Mouse (Mus musculus) G1E (cell line): ENCODE results near the gene Lypd5. TPM values are rescaled to one million over a fixed set of nuclear protein-coding genes. Genes with fewer than 3 reads are reported as not detected.

Experiments
- ATAC-seq: 2 replicates; pipeline ENCODE4 v1.8.0; 2016; ENCODE audit warnings: mild to moderate bottlenecking; ENCODE audit not compliant: insufficient number of reproducible peaks, poor library complexity, low FRiP score, severe bottlenecking; ENCODE audit errors: extremely low read depth
- DNase-seq: peaks from one replicate; pipeline ENCODE4 v3.0.0; 2012; ENCODE audit warnings: low spot score
- H3K27me3 ChIP-seq: 2 replicates; pipeline ENCODE4 v1.6.1; 2012; ENCODE audit warnings: mild to moderate bottlenecking, low read length, inconsistent platforms; ENCODE audit not compliant: insufficient read depth
- H3K36me3 ChIP-seq: replicated peaks from 2 replicates; pipeline ENCODE3; 2012; ENCODE audit warnings: mild to moderate bottlenecking, inconsistent platforms
- H3K4me1 ChIP-seq: 2 replicates; pipeline ENCODE4 v1.6.1; 2012; ENCODE audit warnings: low read depth, low read length, inconsistent platforms, mixed read lengths; ENCODE audit not compliant: insufficient read depth
- H3K4me3 ChIP-seq: 2 replicates; pipeline ENCODE4 v1.5.1; 2012; ENCODE audit warnings: low read depth, mild to moderate bottlenecking, inconsistent platforms, low read length, moderate library complexity, mixed read lengths
- H3K9me3 ChIP-seq: replicated peaks from 2 replicates; pipeline ENCODE4 v1.6.1; 2012; ENCODE audit warnings: inconsistent platforms
- CTCF ChIP-seq: IDR thresholded peaks from 2 replicates; pipeline ENCODE4 v1.5.1; 2012; ENCODE audit warnings: low read depth, low read length, inconsistent platforms, mixed read lengths
- GATA1 ChIP-seq: IDR thresholded peaks from 2 replicates; pipeline ENCODE4 v1.6.1; 2012; ENCODE audit warnings: borderline replicate concordance, low read length, inconsistent platforms, mixed read lengths
- GATA2 ChIP-seq: IDR thresholded peaks from 2 replicates; pipeline ENCODE4 v1.6.1; 2012; ENCODE audit warnings: low read depth, low read length, inconsistent platforms, borderline replicate concordance
- POLR2AphosphoS5 ChIP-seq: IDR thresholded peaks from 2 replicates; pipeline ENCODE4 v1.6.1; 2012; ENCODE audit warnings: low read depth, low read length, inconsistent platforms; ENCODE audit not compliant: insufficient replicate concordance
- TAL1 ChIP-seq: conservative IDR thresholded peaks from 2 replicates; pipeline ENCODE4 v1.6.1; 2012; ENCODE audit warnings: low read depth, low read length, inconsistent platforms, mixed read lengths
- polyA plus RNA-seq: library from polyadenylated mRNA; stranded (reverse); fragments of >175 nt; gene quantifications from 2 replicates; pipeline ENCODE4 v1.2.3, GENCODE M21; 2012
- total RNA-seq, 2 experiments: library from RNA; stranded (forward) in 1 of 2; stranded (reverse) in 1 of 2; fragments of 200-1000 nt in 1 of 2; fragments of >200 nt in 1 of 2; fragmentation: Nextera tagmentation in 1 of 2; gene quantifications; 2 replicates each; pipeline ENCODE4 v1.2.3; 2014 to 2017

Gene Lypd5
- total and polyA plus RNA-seq, 3 experiments = not detected

- Histone ChIP-seq H3K36me3 (no peaks in the 10 kb centered on the region), H3K9me3 (no peaks in the 10 kb centered on the region), H3K4me3 (no peak overlapping the region), H3K27me3 (peaks cover 19% of the 10 kb centered on the region), H3K4me1 (no peaks in the 10 kb centered on the region)
- DNase-seq = no peak
- ATAC-seq = no peak
- TF ChIP-seq POLR2AphosphoS5 (no peak), CTCF (no peak), TAL1 (no peak), GATA2 (no peak), GATA1 (no peak)
Measured at GRCm38 (mm10) chr7:24335699-24336309, 13.2 kb upstream of the Lypd5 start.

- ATAC-seq (no peak), DNase-seq (no peak)
- Histone ChIP-seq H3K27me3 (peaks cover 15% of the 10 kb centered on the region), H3K9me3 (no peaks in the 10 kb centered on the region), H3K4me3 (no peak overlapping the region), H3K36me3 (no peaks in the 10 kb centered on the region), H3K4me1 (no peaks in the 10 kb centered on the region)
- TF ChIP-seq CTCF (no peak), POLR2AphosphoS5 (no peak), TAL1 (no peak), GATA2 (no peak), GATA1 (no peak)
Measured at GRCm38 (mm10) chr7:24338241-24338640, 10.8 kb upstream of the Lypd5 start.

- no peaks in the 10 kb centered on the region for H3K36me3 ChIP-seq
- peaks cover 5% of the 10 kb centered on the region for H3K27me3 ChIP-seq
- no peaks in the 10 kb centered on the region for H3K4me1 ChIP-seq
- H3K4me3 ChIP-seq = no peak overlapping the region
- no peaks in the 10 kb centered on the region for H3K9me3 ChIP-seq
- TF ChIP-seq GATA2 (no peak), GATA1 (no peak), TAL1 (no peak), CTCF (no peak), POLR2AphosphoS5 (no peak)
- DNase-seq (no peak), ATAC-seq (no peak)
Measured at GRCm38 (mm10) chr7:24343701-24344272, 5.2 kb upstream of the Lypd5 start.

GRCm38 (mm10) chr7:24346444-24346843, 2.6 kb upstream of the Lypd5 start:
- no peak for DNase-seq
- Histone ChIP-seq H3K4me1 (no peaks in the 10 kb centered on the region), H3K9me3 (no peaks in the 10 kb centered on the region), H3K27me3 (peaks cover 16% of the 10 kb centered on the region), H3K4me3 (no peak overlapping the region), H3K36me3 (no peaks in the 10 kb centered on the region)
- ATAC-seq = no peak
- TF ChIP-seq CTCF (no peak), GATA2 (no peak), POLR2AphosphoS5 (no peak), GATA1 (no peak), TAL1 (no peak)

GRCm38 (mm10) chr7:24355646-24356045, 6.7 kb downstream of the Lypd5 start:
- H3K4me1 ChIP-seq = no peaks in the 10 kb centered on the region
- H3K9me3 ChIP-seq = 0 out of 2 replicates have a peak, but pooled peaks cover 4% of the 10 kb centered on the region
- H3K4me3 ChIP-seq = no peak overlapping the region
- TF ChIP-seq GATA2 (no peak), GATA1 (no peak), CTCF (no peak), POLR2AphosphoS5 (no peak), TAL1 (no peak)
- H3K36me3 ChIP-seq = no peaks in the 10 kb centered on the region
- ATAC-seq (no peak), DNase-seq (no peak)
- H3K27me3 ChIP-seq = peaks cover 33% of the 10 kb centered on the region

GRCm38 (mm10) chr7:24356081-24356480, 7.1 kb downstream of the Lypd5 start:
- Histone ChIP-seq H3K4me1 (no peaks in the 10 kb centered on the region), H3K9me3 (peaks cover 4% of the 10 kb centered on the region; the same call in 1 of the 2 replicates), H3K27me3 (peaks cover 33% of the 10 kb centered on the region), H3K4me3 (no peak overlapping the region), H3K36me3 (no peaks in the 10 kb centered on the region)
- TF ChIP-seq TAL1 = no peak
- DNase-seq = no peak
- no peak for ATAC-seq

GRCm38 (mm10) chr7:24357899-24358298, 8.9 kb downstream of the Lypd5 start:
- Histone ChIP-seq H3K27me3 (peaks cover 24% of the 10 kb centered on the region), H3K4me1 (0 out of 2 replicates have a peak, but pooled peaks cover under 1% of the 10 kb centered on the region), H3K36me3 (no peaks in the 10 kb centered on the region), H3K4me3 (no peak overlapping the region), H3K9me3 (peaks cover 4% of the 10 kb centered on the region; the same call in 1 of the 2 replicates)
- TF ChIP-seq GATA1 (no peak), TAL1 (no peak), CTCF (peak; percentile 62; the same call in 1 of the 2 replicates), GATA2 (no peak), POLR2AphosphoS5 (no peak)
- no peak for DNase-seq
- no peak for ATAC-seq
